Mouse (Mus musculus) heart, postnatal 14 days (tissue): ENCODE results near the gene Gm8246. TPM values are rescaled to one million over a fixed set of nuclear protein-coding genes. Genes with fewer than 3 reads are reported as not detected.
"Not testable (repeated sequence)": the region's sequence is repeated elsewhere in the genome, so short reads cannot be mapped to it uniquely, and the experiment has no call there.

ENCODE experiments used
- DNase-seq, 2 experiments: peaks; one replicate each; pipeline ENCODE4 v3.0.0; 2021 to 2022
- intact Hi-C: fragments of 180-260 bp; cut with DNase I; formaldehyde crosslinking; loops from one replicate; pipeline ENCODE4 v1.15.1; 2025
- long read RNA-seq, 2 experiments: library from polyadenylated mRNA; stranded (forward); transcript quantifications; one replicate each; pipeline ENCODE4 v2.0.0; 2021
- total RNA-seq, 2 experiments: library from RNA; stranded (reverse); gene quantifications; 2 replicates each; pipeline ENCODE4 v1.2.3; 2021

Gm8246 gene
- total RNA-seq = not detected
- long read RNA-seq, experiment 1 = 0 reads
- long read RNA-seq, experiment 2 = 0 reads

- intact Hi-C loops, DNase-seq: not testable (repeated sequence)
These were observed at the start of gene Gm8246 for GRCm38 (mm10) chr14:5477730-5478129. TSS of gene Gm8246 (minus strand) at chr14:5477830.

- intact Hi-C loops, DNase-seq: not testable (repeated sequence)
These were observed 23.7 kb upstream of the Gm8246 start, which contains the start of gene Gm3488 for GRCm38 (mm10) chr14:5501374-5501773. TSS of gene Gm3488 (plus strand) at chr14:5501674.

GRCm38 (mm10) chr14:5483907-5484306 is 6.3 kb upstream of the Gm8246 start, which contains the start of gene Gm3187:
TSS of gene Gm3187 (plus strand) at chr14:5484207.
- intact Hi-C loops, DNase-seq: not testable (repeated sequence)

GRCm38 (mm10) chr14:5460469-5460868 is 17.2 kb downstream of the Gm8246 start:
- DNase-seq, intact Hi-C loops: not testable (repeated sequence)

GRCm38 (mm10) chr14:5455367-5455766 is 22.3 kb downstream of the Gm8246 start, which contains the start of gene Gm3194:
TSS of gene Gm3194 (minus strand) at chr14:5455467.
- DNase-seq, intact Hi-C loops: not testable (repeated sequence)

Other genes with a start within 250 kb of the Gm8246 start
- not detected for gene Gm3526, start 217.2 kb downstream of the Gm8246 start, total RNA-seq
- gene Gm3542, start 142.9 kb downstream of the Gm8246 start, total RNA-seq = not detected
- not detected for gene Gm3500, start 88.8 kb downstream of the Gm8246 start, total RNA-seq
- 1 to 10 TPM in 1 of 2 experiments, under 1 TPM in 1; 0.98 to 1.6 TPM for gene Gm3194, start 22.4 kb downstream of the Gm8246 start, total RNA-seq
- gene Gm3187, start 6.4 kb upstream of the Gm8246 start, total RNA-seq = not detected
- under 1 TPM; 0.48 to 0.56 TPM for gene Gm3488, start 23.8 kb upstream of the Gm8246 start, total RNA-seq
- gene Gm3532, start 60.7 kb upstream of the Gm8246 start, total RNA-seq = under 1 TPM in 1 of 2 experiments, not detected in 1; 0.17 TPM
- gene Gm8265, start 155.2 kb upstream of the Gm8246 start, total RNA-seq = not detected
- gene Gm9603, start 209.6 kb upstream of the Gm8246 start, total RNA-seq = not detected